Mouse (Mus musculus) layer of hippocampus, adult 9-11 months (tissue): ENCODE measurements around the gene Igsf11.

ENCODE experiments used
- DNase-seq: peaks from one replicate; pipeline ENCODE4 v3.0.0; 2022

Gene Igsf11

GRCm38 (mm10) chr16:38892371-38892770 lies at the start of gene Igsf11:
Gene Igsf11, plus strand, starts transcription at chr16:38892671.
- no peak for DNase-seq

GRCm38 (mm10) chr16:38858120-38858749 lies 34.2 kb upstream of the Igsf11 start:
- DNase-seq: no peak

- no peak for DNase-seq
These were observed 31.9 kb upstream of the Igsf11 start for GRCm38 (mm10) chr16:38860548-38860947.

GRCm38 (mm10) chr16:38864358-38864757 lies 28.1 kb upstream of the Igsf11 start:
- DNase-seq: no peak

- peak; percentile 30 for DNase-seq
These were observed 19.2 kb upstream of the Igsf11 start for GRCm38 (mm10) chr16:38873231-38873630.

GRCm38 (mm10) chr16:38874481-38874880 lies 18.0 kb upstream of the Igsf11 start:
- peak; percentile 52 for DNase-seq

- no peak for DNase-seq
These were observed 6.5 kb downstream of the Igsf11 start for GRCm38 (mm10) chr16:38898816-38899425.

- no peak for DNase-seq
These were observed 7.6 kb downstream of the Igsf11 start for GRCm38 (mm10) chr16:38900024-38900423.

- peak; percentile 85 for DNase-seq
These were observed 9.8 kb downstream of the Igsf11 start for GRCm38 (mm10) chr16:38902111-38902778.

- no peak for DNase-seq
These were observed 10.5 kb downstream of the Igsf11 start for GRCm38 (mm10) chr16:38903020-38903419.

- DNase-seq: no peak
These were observed 11.7 kb downstream of the Igsf11 start for GRCm38 (mm10) chr16:38904202-38904601.

- DNase-seq: no peak
These were observed 13.4 kb downstream of the Igsf11 start for GRCm38 (mm10) chr16:38905911-38906310.

- DNase-seq: no peak
These were observed 15.8 kb downstream of the Igsf11 start for GRCm38 (mm10) chr16:38908304-38908703.

- DNase-seq: no peak
These were observed 17.0 kb downstream of the Igsf11 start for GRCm38 (mm10) chr16:38909506-38909905.

GRCm38 (mm10) chr16:38910088-38910487 lies 17.6 kb downstream of the Igsf11 start:
- DNase-seq: no peak

GRCm38 (mm10) chr16:38915451-38915850 lies 23.0 kb downstream of the Igsf11 start:
- DNase-seq: no peak

GRCm38 (mm10) chr16:38916053-38916786 lies 23.7 kb downstream of the Igsf11 start:
- no peak for DNase-seq

GRCm38 (mm10) chr16:38916885-38917284 lies 24.4 kb downstream of the Igsf11 start:
- DNase-seq: no peak

GRCm38 (mm10) chr16:38918121-38918520 lies 25.6 kb downstream of the Igsf11 start:
- peak; percentile 52 for DNase-seq

- no peak for DNase-seq
These were observed 28.0 kb downstream of the Igsf11 start for GRCm38 (mm10) chr16:38920488-38920887.

GRCm38 (mm10) chr16:38924940-38925339 lies 32.5 kb downstream of the Igsf11 start:
- DNase-seq: peak; percentile 84

- DNase-seq: peak; percentile 51
These were observed 36.3 kb downstream of the Igsf11 start for GRCm38 (mm10) chr16:38928760-38929159.

- no peak for DNase-seq
These were observed 39.0 kb downstream of the Igsf11 start for GRCm38 (mm10) chr16:38931519-38931918.
